Mouse (Mus musculus): ENCODE measurements at regions not wholly inside any gene's neighbourhood (a gene's known extent, or its start where the extent isn't known, plus 50 kb on each side); places are given as distances from the start of the nearest gene placed in this dataset.

- no peaks in the 10 kb centered on the region for H3K9me3 ChIP-seq (replicated peaks)
- H3K36me3 ChIP-seq: no peaks in the 10 kb centered on the region
- DNase-seq (ENCODE audit: low spot score): no peak
- H3K4me1 ChIP-seq: no peaks in the 10 kb centered on the region
- H3K27ac ChIP-seq: no peak overlapping the region
- H3K4me3 ChIP-seq: no peak overlapping the region
- no peaks in the 10 kb centered on the region for H3K27me3 ChIP-seq (ENCODE audit: low read depth, poor library complexity, severe bottlenecking)
Observed at GRCm38 (mm10) chr8:24261359-24261758, 464.3 kb downstream of the Adam3 start.

DNA sequence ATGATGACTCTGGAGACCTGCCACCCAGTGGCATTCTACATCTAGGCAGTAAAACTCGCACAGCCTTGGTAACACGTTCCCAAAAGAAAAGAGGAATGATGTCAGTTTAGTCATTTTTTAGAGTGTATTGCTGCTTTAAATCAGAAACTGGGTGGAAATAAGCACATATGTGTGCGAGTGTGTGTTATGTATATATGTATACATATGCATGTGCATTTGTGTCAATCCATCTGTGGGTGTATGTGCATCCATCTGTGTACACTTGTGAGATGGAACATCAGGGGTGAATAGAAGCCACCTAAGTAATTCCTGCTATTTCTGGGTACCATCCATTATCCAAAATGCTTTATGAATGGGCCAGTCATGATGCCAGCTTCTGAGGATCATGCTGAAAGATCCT, 467.0 kb downstream of the Adam3 start:
- Histone ChIP-seq H3K4me3 (no peak overlapping the region), H3K36me3 (no peaks in the 10 kb centered on the region), H3K4me1 (no peaks in the 10 kb centered on the region), H3K9me3 (replicated peaks) (no peaks in the 10 kb centered on the region), H3K27me3 (ENCODE audit: low read depth, poor library complexity, severe bottlenecking) (no peaks in the 10 kb centered on the region), H3K27ac (no peak overlapping the region)
- DNase-seq (ENCODE audit: low spot score): no peak
- 88% methylated on average over 3 of the region's 3 CpGs for WGBS

DNA sequence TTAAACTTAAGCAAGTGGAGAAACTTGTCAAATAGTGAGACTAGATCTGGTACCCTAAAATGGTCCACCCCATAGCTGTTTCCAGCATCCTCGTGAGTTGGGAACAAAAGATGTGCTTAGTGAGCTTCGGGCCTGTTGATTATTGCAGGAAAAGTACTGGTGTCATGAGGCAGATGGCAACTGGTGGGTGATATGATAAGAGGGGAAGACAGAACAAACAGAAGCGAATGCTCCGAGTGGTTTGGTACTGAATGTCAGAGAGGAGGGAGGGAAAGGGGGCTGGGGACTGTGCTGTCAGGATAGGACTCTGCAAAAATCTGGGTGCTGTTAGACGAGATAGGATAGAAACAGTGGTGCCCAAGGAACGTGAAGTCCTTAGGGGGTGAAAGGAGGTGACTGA, 483.4 kb downstream of the Adam3 start:
- no peak overlapping the region for H3K27ac ChIP-seq
- DNase-seq (ENCODE audit: low spot score): no peak
- WGBS: 83% methylated on average over 6 of the region's 6 CpGs
- H3K36me3 ChIP-seq: no peaks in the 10 kb centered on the region
- no peaks in the 10 kb centered on the region for H3K4me1 ChIP-seq
- H3K9me3 ChIP-seq (replicated peaks): no peaks in the 10 kb centered on the region
- no peaks in the 10 kb centered on the region for H3K27me3 ChIP-seq (ENCODE audit: low read depth, poor library complexity, severe bottlenecking)
- no peak overlapping the region for H3K4me3 ChIP-seq

DNA sequence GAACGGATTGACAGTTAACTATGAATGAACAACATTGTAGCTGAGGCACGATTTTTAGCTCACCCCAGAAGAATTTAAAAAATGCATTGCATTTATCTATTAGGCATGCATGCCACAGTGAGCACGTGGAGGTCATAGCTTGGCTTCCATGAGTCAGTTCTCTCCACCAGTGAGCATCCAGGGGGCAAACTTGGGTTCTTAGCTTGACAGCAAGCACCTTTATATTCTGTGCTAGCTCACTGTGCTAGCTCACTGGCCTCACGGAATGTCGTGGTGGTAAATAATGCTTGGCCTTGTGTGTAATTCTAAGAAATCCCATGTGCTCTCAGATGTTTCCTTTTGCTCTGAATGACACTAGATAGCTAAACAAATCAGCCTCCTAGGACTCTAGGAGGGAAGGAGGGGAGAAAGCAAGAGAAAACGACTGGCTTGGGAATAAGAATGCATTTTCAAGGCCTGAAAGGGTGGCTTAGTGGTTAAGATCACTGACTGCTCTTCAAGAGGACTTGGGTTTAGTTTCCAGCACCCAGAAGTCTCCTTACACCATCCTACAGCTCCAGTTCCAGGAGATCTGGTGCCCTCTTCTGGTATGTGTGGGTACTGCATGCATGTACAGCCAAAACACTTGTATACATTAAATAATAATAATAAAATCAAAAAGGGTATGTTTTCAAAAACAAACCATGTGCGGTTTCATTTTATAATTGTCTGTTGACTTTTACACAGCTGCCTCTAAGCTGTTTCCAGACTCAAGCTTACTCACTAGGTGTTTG, 485.3 kb downstream of the Adam3 start:
- DNase-seq (ENCODE audit: low spot score): no peak
- no peaks in the 10 kb centered on the region for H3K4me1 ChIP-seq

GRCm38 (mm10) chr8:24234981-24235380, 490.7 kb downstream of the Adam3 start:
- Histone ChIP-seq H3K4me1 (no peaks in the 10 kb centered on the region), H3K27me3 (ENCODE audit: low read depth, poor library complexity, severe bottlenecking) (no peaks in the 10 kb centered on the region), H3K36me3 (no peaks in the 10 kb centered on the region), H3K9me3 (replicated peaks) (no peaks in the 10 kb centered on the region), H3K4me3 (no peak overlapping the region), H3K27ac (no peak overlapping the region)
- WGBS: 87% methylated on average over 7 of the region's 7 CpGs
- DNase-seq (ENCODE audit: low spot score): no peak

More for the DNA sequence above, 485.3 kb downstream of the Adam3 start:
- H3K27ac ChIP-seq: no peak overlapping the region
- WGBS: 86% methylated on average over 7 of the region's 7 CpGs
- H3K36me3 ChIP-seq: no peaks in the 10 kb centered on the region
- H3K9me3 ChIP-seq (replicated peaks): no peaks in the 10 kb centered on the region
- no peaks in the 10 kb centered on the region for H3K27me3 ChIP-seq (ENCODE audit: low read depth, poor library complexity, severe bottlenecking)
- no peak overlapping the region for H3K4me3 ChIP-seq

DNA sequence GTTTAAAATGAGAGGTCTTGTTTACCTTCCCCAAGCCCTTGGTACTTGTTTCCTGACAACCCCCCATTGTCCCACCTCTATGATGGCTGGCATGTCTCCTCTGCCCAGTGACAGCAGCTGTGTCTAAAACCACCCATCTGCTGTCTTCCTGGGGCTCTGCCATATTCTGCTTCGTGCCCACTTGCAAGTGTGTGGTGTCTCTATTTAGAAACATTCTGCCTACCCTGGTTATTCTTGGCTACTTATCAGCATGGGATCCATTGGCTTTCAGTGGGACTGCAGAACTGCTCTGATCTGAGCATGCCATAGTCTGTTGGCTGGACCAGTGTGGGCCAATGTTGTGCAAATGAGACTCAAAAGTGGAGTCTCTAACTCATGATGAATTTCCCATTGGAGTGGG, 497.5 kb downstream of the Adam3 start:
- H3K27ac ChIP-seq: no peak overlapping the region

DNA sequence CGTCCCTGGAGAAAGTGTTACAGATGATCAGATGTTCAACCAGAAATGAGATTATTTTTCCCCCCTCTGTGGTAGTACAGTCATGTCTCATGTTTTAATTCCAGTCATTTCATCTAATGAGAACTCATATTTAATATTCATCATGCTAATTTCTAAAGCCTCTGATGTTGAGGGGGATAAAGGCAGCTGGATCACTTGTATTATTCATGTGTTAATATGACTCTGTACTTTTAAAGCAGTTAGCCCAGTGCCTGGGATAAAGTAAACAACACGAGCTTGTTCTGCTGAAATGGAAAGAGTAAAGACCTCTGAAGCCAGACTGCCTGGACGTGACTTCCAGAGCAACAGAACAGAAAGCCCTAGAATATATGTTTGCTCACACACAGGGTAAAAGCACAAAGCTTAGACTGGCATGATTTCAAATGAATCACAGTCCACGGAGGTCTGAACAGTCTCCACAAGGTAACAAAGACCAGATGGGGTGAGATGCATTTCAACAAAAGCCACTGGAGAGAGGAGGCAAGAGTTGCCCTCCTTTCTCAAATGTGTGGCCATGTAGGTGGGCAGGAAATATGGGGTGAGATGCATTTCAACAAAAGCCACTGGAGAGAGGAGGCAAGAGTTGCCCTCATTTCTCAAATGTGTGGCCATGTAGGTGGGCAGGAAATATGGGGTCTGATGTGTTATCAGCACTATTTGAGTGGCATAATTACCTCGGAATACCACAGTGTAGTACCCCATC, 498.1 kb downstream of the Adam3 start:
- WGBS: 81% methylated on average over 5 of the region's 5 CpGs
- H3K9me3 ChIP-seq (replicated peaks): no peaks in the 10 kb centered on the region
- H3K4me3 ChIP-seq: no peak overlapping the region
- no peaks in the 10 kb centered on the region for H3K27me3 ChIP-seq (ENCODE audit: low read depth, poor library complexity, severe bottlenecking)
- H3K36me3 ChIP-seq: no peaks in the 10 kb centered on the region
- H3K4me1 ChIP-seq: no peaks in the 10 kb centered on the region
- no peak for DNase-seq (ENCODE audit: low spot score)
- H3K27ac ChIP-seq: no peak overlapping the region

More for the DNA sequence above, 497.5 kb downstream of the Adam3 start:
- Histone ChIP-seq H3K27me3 (ENCODE audit: low read depth, poor library complexity, severe bottlenecking) (no peaks in the 10 kb centered on the region), H3K9me3 (replicated peaks) (no peaks in the 10 kb centered on the region), H3K36me3 (no peaks in the 10 kb centered on the region), H3K4me3 (no peak overlapping the region), H3K4me1 (no peaks in the 10 kb centered on the region)
- 88% methylated on average over 1 of the region's 1 CpGs for WGBS
- no peak for DNase-seq (ENCODE audit: low spot score)

- Histone ChIP-seq H3K9me3 (replicated peaks) (no peaks in the 10 kb centered on the region), H3K4me3 (no peak overlapping the region), H3K36me3 (no peaks in the 10 kb centered on the region), H3K27me3 (ENCODE audit: low read depth, poor library complexity, severe bottlenecking) (no peaks in the 10 kb centered on the region), H3K4me1 (no peaks in the 10 kb centered on the region), H3K27ac (no peak overlapping the region)
- 89% methylated on average over 8 of the region's 8 CpGs for WGBS
- no peak for DNase-seq (ENCODE audit: low spot score)
Observed at GRCm38 (mm10) chr8:24220222-24220621, 505.4 kb downstream of the Adam3 start.

- no peak for DNase-seq (ENCODE audit: low spot score)
- H3K27ac ChIP-seq: no peak overlapping the region
- WGBS: 93% methylated on average over 6 of the region's 6 CpGs
- H3K4me1 ChIP-seq: no peaks in the 10 kb centered on the region
- H3K27me3 ChIP-seq (ENCODE audit: low read depth, poor library complexity, severe bottlenecking): no peaks in the 10 kb centered on the region
- no peaks in the 10 kb centered on the region for H3K36me3 ChIP-seq
- H3K4me3 ChIP-seq: no peak overlapping the region
- H3K9me3 ChIP-seq (replicated peaks): no peaks in the 10 kb centered on the region
Observed at GRCm38 (mm10) chr8:24216655-24217054, 509.0 kb downstream of the Adam3 start.

GRCm38 (mm10) chr8:24215510-24216138, 510.0 kb downstream of the Adam3 start:
- Histone ChIP-seq H3K4me3 (no peak overlapping the region), H3K27ac (no peak overlapping the region), H3K27me3 (ENCODE audit: low read depth, poor library complexity, severe bottlenecking) (no peaks in the 10 kb centered on the region), H3K36me3 (no peaks in the 10 kb centered on the region), H3K4me1 (no peaks in the 10 kb centered on the region), H3K9me3 (replicated peaks) (no peaks in the 10 kb centered on the region)
- 87% methylated on average over 9 of the region's 9 CpGs for WGBS
- DNase-seq (ENCODE audit: low spot score): no peak

GRCm38 (mm10) chr8:24214315-24214714, 511.3 kb downstream of the Adam3 start:
- Histone ChIP-seq H3K4me3 (no peak overlapping the region), H3K27me3 (ENCODE audit: low read depth, poor library complexity, severe bottlenecking) (no peaks in the 10 kb centered on the region), H3K27ac (no peak overlapping the region), H3K9me3 (replicated peaks) (no peaks in the 10 kb centered on the region), H3K36me3 (no peaks in the 10 kb centered on the region), H3K4me1 (no peaks in the 10 kb centered on the region)
- 81% methylated on average over 4 of the region's 4 CpGs for WGBS
- DNase-seq (ENCODE audit: low spot score): no peak

- Histone ChIP-seq H3K36me3 (no peaks in the 10 kb centered on the region), H3K4me1 (no peaks in the 10 kb centered on the region), H3K9me3 (replicated peaks) (no peaks in the 10 kb centered on the region), H3K27me3 (ENCODE audit: low read depth, poor library complexity, severe bottlenecking) (no peaks in the 10 kb centered on the region), H3K4me3 (no peak overlapping the region), H3K27ac (no peak overlapping the region)
- 94% methylated on average over 3 of the region's 3 CpGs for WGBS
- DNase-seq (ENCODE audit: low spot score): no peak
Observed at GRCm38 (mm10) chr8:24212216-24213200, 513.1 kb downstream of the Adam3 start.

Data from limb, embryonic 10.5 days (tissue).